Mouse (Mus musculus): ENCODE data around the gene Enpp7. TPM values are rescaled to one million over a fixed set of nuclear protein-coding genes. Genes with fewer than 3 reads are reported as not detected.

Enpp7 gene
- polyA plus RNA-seq, 2 experiments = not detected

GRCm38 (mm10) chr11:119007461-119008456 lies 19.8 kb downstream of the Enpp7 start:
- no peak for ATAC-seq (ENCODE audit: insufficient read depth)
- Histone ChIP-seq H3K4me2 (ENCODE audit: low read depth) (peak overlapping the region; percentile 33; the same call in 1 of the 2 replicates), H3K9ac (replicated peaks) (no peak overlapping the region), H3K4me1 (replicated peaks; ENCODE audit: control insufficient read depth in 2 of 2, insufficient read depth in 2 of 2, low read length in 1 of 2) (no peaks in the 10 kb centered on the region), H3K4me3 (ENCODE audit: insufficient read depth in 1 of 2, low read depth in 2 of 2, low read length in 2 of 2) (peak overlapping the region; percentile 13 to 15), H3K27ac (no peak overlapping the region), H3K36me3 (replicated peaks; ENCODE audit: control insufficient read depth, insufficient read depth, low read depth) (no peaks in the 10 kb centered on the region), H3K27me3 (ENCODE audit: control insufficient read depth, insufficient read depth, low read length) (no peaks in the 10 kb centered on the region), H3K9me3 (ENCODE audit: control insufficient read depth, low read length) (no peaks in the 10 kb centered on the region)
- no peak for DNase-seq (ENCODE audit: low read depth in 3 of 3, low spot score in 3 of 3)
- no peak for TF ChIP-seq EP300 (IDR thresholded peaks at IDR 0.05; ENCODE audit: low read depth)
- TF ChIP-seq CTCF (IDR thresholded peaks at IDR 0.05; ENCODE audit: low read depth) = no peak
- 27% methylated on average over 21 of the region's 21 CpGs for WGBS (ENCODE audit: insufficient replicate concordance)

GRCm38 (mm10) chr11:119014455-119014854 lies 26.5 kb downstream of the Enpp7 start:
- Histone ChIP-seq H3K4me2 (ENCODE audit: low read depth) (no peak overlapping the region), H3K27ac (no peak overlapping the region), H3K4me1 (replicated peaks; ENCODE audit: control insufficient read depth in 2 of 2, insufficient read depth in 2 of 2, low read length in 1 of 2) (no peaks in the 10 kb centered on the region), H3K36me3 (replicated peaks; ENCODE audit: control insufficient read depth, insufficient read depth, low read depth) (no peaks in the 10 kb centered on the region), H3K9ac (replicated peaks) (no peak overlapping the region), H3K9me3 (ENCODE audit: control insufficient read depth, low read length) (no peaks in the 10 kb centered on the region), H3K27me3 (ENCODE audit: control insufficient read depth, insufficient read depth, low read length) (no peaks in the 10 kb centered on the region; the same call in 1 of the 2 replicates), H3K4me3 (ENCODE audit: insufficient read depth in 1 of 2, low read depth in 2 of 2, low read length in 2 of 2) (no peak overlapping the region)
- ATAC-seq (ENCODE audit: insufficient read depth) (no peak), DNase-seq (ENCODE audit: low read depth in 3 of 3, low spot score in 3 of 3) (no peak)
- TF ChIP-seq CTCF (IDR thresholded peaks at IDR 0.05; ENCODE audit: low read depth) (no peak), EP300 (IDR thresholded peaks at IDR 0.05; ENCODE audit: low read depth) (no peak)
- WGBS (ENCODE audit: insufficient replicate concordance) = 53% methylated on average over 7 of the region's 7 CpGs

- 0 out of 4 replicates have a peak, but pooled peaks cover 0 to 2% of the 10 kb centered on the region in 2 experiments for H3K4me1 ChIP-seq (replicated peaks; ENCODE audit: control insufficient read depth in 2 of 2, insufficient read depth in 2 of 2, low read length in 1 of 2)
- H3K9me3 ChIP-seq (ENCODE audit: control insufficient read depth, low read length) = no peaks in the 10 kb centered on the region
- ATAC-seq (ENCODE audit: insufficient read depth) = no peak
- no peak overlapping the region for H3K27ac ChIP-seq
- no peak overlapping the region for H3K4me3 ChIP-seq (ENCODE audit: insufficient read depth in 1 of 2, low read depth in 2 of 2, low read length in 2 of 2)
- DNase-seq (ENCODE audit: low read depth in 3 of 3, low spot score in 3 of 3) = no peak
- H3K4me2 ChIP-seq (ENCODE audit: low read depth) = no peak overlapping the region
- WGBS (ENCODE audit: insufficient replicate concordance) = 72% methylated on average over 7 of the region's 7 CpGs
- TF ChIP-seq EP300 (IDR thresholded peaks at IDR 0.05; ENCODE audit: low read depth) (no peak), CTCF (IDR thresholded peaks at IDR 0.05; ENCODE audit: low read depth) (no peak)
- H3K27me3 ChIP-seq (ENCODE audit: control insufficient read depth, insufficient read depth, low read length) = peaks cover 21% of the 10 kb centered on the region
- no peak overlapping the region for H3K9ac ChIP-seq (replicated peaks)
- H3K36me3 ChIP-seq (replicated peaks; ENCODE audit: control insufficient read depth, insufficient read depth, low read depth) = no peaks in the 10 kb centered on the region
These were observed 29.5 kb downstream of the Enpp7 start for GRCm38 (mm10) chr11:119017506-119017905.

- peaks cover 35% of the 10 kb centered on the region for H3K27me3 ChIP-seq (ENCODE audit: control insufficient read depth, insufficient read depth, low read length)
- no peak overlapping the region for H3K9ac ChIP-seq (replicated peaks)
- 62% methylated on average over 7 of the region's 7 CpGs for WGBS (ENCODE audit: insufficient replicate concordance)
- H3K4me1 ChIP-seq (replicated peaks; ENCODE audit: control insufficient read depth in 2 of 2, insufficient read depth in 2 of 2, low read length in 1 of 2) = 0 out of 4 replicates have a peak, but pooled peaks cover 0 to 2% of the 10 kb centered on the region in 2 experiments
- TF ChIP-seq CTCF (IDR thresholded peaks at IDR 0.05; ENCODE audit: low read depth) (no peak), EP300 (IDR thresholded peaks at IDR 0.05; ENCODE audit: low read depth) (no peak)
- no peak overlapping the region for H3K27ac ChIP-seq
- H3K4me3 ChIP-seq (ENCODE audit: insufficient read depth in 1 of 2, low read depth in 2 of 2, low read length in 2 of 2) = no peak overlapping the region
- no peak for DNase-seq (ENCODE audit: low read depth in 3 of 3, low spot score in 3 of 3)
- no peaks in the 10 kb centered on the region for H3K36me3 ChIP-seq (replicated peaks; ENCODE audit: control insufficient read depth, insufficient read depth, low read depth)
- H3K9me3 ChIP-seq (ENCODE audit: control insufficient read depth, low read length) = no peaks in the 10 kb centered on the region
- ATAC-seq (ENCODE audit: insufficient read depth) = no peak
- H3K4me2 ChIP-seq (ENCODE audit: low read depth) = no peak overlapping the region
These were observed 33.2 kb downstream of the Enpp7 start for GRCm38 (mm10) chr11:119021180-119021579.
